Mouse (Mus musculus) adrenal gland, adult 8-10 months (tissue): Measurements from ENCODE around the gene Gm5934. TPM values are rescaled to one million over a fixed set of nuclear protein-coding genes. Genes with fewer than 3 reads are reported as not detected.
"Not testable (repeated sequence)": the region's sequence is repeated elsewhere in the genome, so short reads cannot be mapped to it uniquely, and the experiment has no call there.

ENCODE experiments used
- DNase-seq: peaks from one replicate; pipeline ENCODE4 v3.0.0; 2022
- total RNA-seq, 4 experiments: library from RNA; stranded (reverse); gene quantifications; 2 replicates each; pipeline ENCODE4 v1.2.4; 2022

Gm5934 gene
- not detected for total RNA-seq

- DNase-seq = not testable (repeated sequence)
These were observed at the start of gene Gm5934 for GRCm38 (mm10) chrX:24500660-24501059. Gene Gm5934, minus strand, starts transcription at chrX:24500760.

Other genes with a start within 250 kb of the Gm5934 start
- gene Gm4297, start 74.1 kb upstream of the Gm5934 start, total RNA-seq = not detected